Mouse (Mus musculus): ENCODE data around the gene Ide.

DNA sequence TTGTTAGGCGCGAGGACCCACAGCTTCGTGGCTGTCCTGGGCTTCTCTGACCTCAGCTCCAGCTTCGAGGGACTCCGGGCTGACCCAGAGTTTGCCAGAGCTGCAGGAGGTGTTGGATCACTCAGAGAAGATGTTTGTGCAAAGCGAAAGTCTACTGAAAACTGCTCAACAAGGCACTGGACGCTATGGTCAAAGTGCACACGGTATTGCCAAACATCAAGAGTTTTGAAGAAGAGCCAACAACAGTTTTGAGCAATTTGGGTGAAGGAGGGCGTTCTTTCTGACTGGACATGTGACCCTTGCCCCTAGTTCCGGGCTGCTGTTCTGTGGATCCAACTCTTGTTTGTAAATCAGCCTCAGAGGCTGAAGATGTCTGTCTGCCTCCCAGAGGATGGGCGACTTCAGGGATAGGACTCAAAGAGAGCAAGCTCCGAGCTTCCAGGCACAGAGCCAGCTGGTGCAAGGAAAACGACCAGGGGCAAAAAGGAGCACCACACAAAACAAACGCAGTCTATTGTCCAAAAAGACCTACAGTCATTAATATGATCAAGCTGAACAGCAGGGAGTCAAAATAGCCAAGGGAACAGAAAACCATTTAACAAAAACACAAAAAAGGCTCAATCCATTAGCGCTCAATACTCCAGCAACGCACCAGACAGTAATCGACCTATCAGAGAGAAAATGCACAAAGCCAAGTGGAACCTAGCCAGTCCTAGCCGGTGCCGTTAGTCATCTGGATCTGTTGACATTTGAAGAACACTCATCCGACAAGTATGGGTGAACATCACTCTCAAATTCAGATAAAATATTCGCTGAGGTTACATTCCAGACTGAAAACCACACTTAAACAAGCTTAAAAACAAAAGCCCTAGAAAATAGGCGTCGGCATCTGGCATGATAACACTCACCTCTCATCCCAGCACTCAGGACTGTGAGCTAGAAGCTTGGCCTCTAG is 73.4 kb downstream of the Ide start:
- TF ChIP-seq POLR2A (IDR thresholded peaks at IDR 0.05; ENCODE audit: borderline replicate concordance, extremely low read depth, insufficient read depth, insufficient read length, poor library complexity, severe bottlenecking) (no peak), CTCF (IDR thresholded peaks at IDR 0.05; ENCODE audit: borderline replicate concordance, extremely low read depth, insufficient read depth, insufficient read length) (no peak)

All from brain, embryonic 14.5 days (tissue).